Mouse (Mus musculus) midbrain, embryonic 16.5 days (tissue): ENCODE data around the gene Ehd4. TPM values are rescaled to one million over a fixed set of nuclear protein-coding genes. Genes with fewer than 3 reads are reported as not detected.

Experiments
- ATAC-seq: fragments of 200-750 bp; cut with Nextera tagmentation; 2 replicates; pipeline ENCODE4 v1.8.0; 2017; ENCODE audit warnings: moderate TSS enrichment
- H3K27ac ChIP-seq: fragments of 300-500 bp; sonication (generic); 2 replicates; pipeline ENCODE4 v1.5.1; 2014; ENCODE audit warnings: mild to moderate bottlenecking, low read length, mixed read lengths
- H3K27me3 ChIP-seq: fragments of 300-500 bp; sonication (generic); 2 replicates; pipeline ENCODE4 v1.6.1; 2014; ENCODE audit warnings: low read depth, low read length, mixed read lengths; ENCODE audit not compliant: control insufficient read depth, insufficient read depth
- H3K36me3 ChIP-seq: fragments of 300-500 bp; sonication (generic); 2 replicates; pipeline ENCODE4 v1.6.1; 2014; ENCODE audit warnings: mild to moderate bottlenecking, low read length, moderate library complexity, mixed read lengths; ENCODE audit not compliant: control insufficient read depth, insufficient read depth
- H3K4me1 ChIP-seq: fragments of 300-500 bp; sonication (generic); 2 replicates; pipeline ENCODE4 v1.6.1; 2014; ENCODE audit warnings: mild to moderate bottlenecking, low read length, mixed read lengths; ENCODE audit not compliant: control insufficient read depth, insufficient read depth
- H3K4me2 ChIP-seq: fragments of 300-500 bp; sonication (generic); 2 replicates; pipeline ENCODE4 v1.6.1; 2014; ENCODE audit warnings: mild to moderate bottlenecking, low read length, mixed read lengths
- H3K4me3 ChIP-seq: fragments of 300-500 bp; sonication (generic); 2 replicates; pipeline ENCODE4 v1.5.1; 2014; ENCODE audit warnings: low read depth, mild to moderate bottlenecking, low read length, moderate library complexity, mixed read lengths
- H3K9ac ChIP-seq: fragments of 300-500 bp; sonication (generic); 2 replicates; pipeline ENCODE4 v1.6.1; 2014; ENCODE audit warnings: low read depth, low read length, mixed read lengths
- H3K9me3 ChIP-seq: fragments of 300-500 bp; sonication (generic); replicated peaks from 2 replicates; pipeline ENCODE4 v1.6.1; 2014; ENCODE audit warnings: mild to moderate bottlenecking, low read length, mixed read lengths; ENCODE audit not compliant: control insufficient read depth, poor library complexity, severe bottlenecking
- WGBS: fragments of 180-500 bp; shearing (Covaris S2); extraction: QIAGEN DNeasy Blood & Tissue Kit; methylation state at CpG from one replicate; pipeline ENCODE4 v1.1.7; 2014; 5-methylcytosine and 5-hydroxymethylcytosine counted together
- polyA plus RNA-seq: library from polyadenylated mRNA; unstranded; fragments of >200 nt; fragmentation: Nextera tagmentation; extraction: Ambion mirVana; gene quantifications from 2 replicates; pipeline ENCODE4 v1.2.1, GENCODE M21; 2015

Ehd4 gene
- 11.5 and 12.0 TPM in 2 replicates for polyA plus RNA-seq

- peak within 1 kb of the TSS; percentile 99 for H3K4me2 ChIP-seq
- H3K36me3 ChIP-seq = no peaks in the 10 kb centered on the region
- H3K9ac ChIP-seq = peak within 1 kb of the TSS; percentile 68
- no peaks in the 10 kb centered on the region for H3K27me3 ChIP-seq
- peaks cover 8% of the 10 kb centered on the region; the same call in 1 of the 2 replicates for H3K4me1 ChIP-seq
- under 1% methylated on average over 45 of the region's 53 CpGs for WGBS
- no peaks in the 10 kb centered on the region for H3K9me3 ChIP-seq
- ATAC-seq = peak; percentile 98
- no peak within 1 kb of the TSS for H3K27ac ChIP-seq
- H3K4me3 ChIP-seq = peak within 1 kb of the TSS; percentile 79
Observed at GRCm38 (mm10) chr2:120154361-120154894, at the start of gene Ehd4. Gene Ehd4 (minus strand): TSS chr2:120154606.

- Histone ChIP-seq H3K27ac (no peak overlapping the region), H3K36me3 (no peaks in the 10 kb centered on the region), H3K4me1 (no peaks in the 10 kb centered on the region), H3K4me3 (no peak overlapping the region), H3K9me3 (no peaks in the 10 kb centered on the region), H3K27me3 (no peaks in the 10 kb centered on the region), H3K4me2 (no peak overlapping the region), H3K9ac (no peak overlapping the region)
- ATAC-seq = no peak
- 55% methylated on average over 3 of the region's 3 CpGs for WGBS
Observed at GRCm38 (mm10) chr2:120203742-120204141, 49.3 kb upstream of the Ehd4 start.

GRCm38 (mm10) chr2:120200077-120200476 is 45.7 kb upstream of the Ehd4 start:
- WGBS = 73% methylated on average over 7 of the region's 7 CpGs
- Histone ChIP-seq H3K36me3 (peaks cover 3% of the 10 kb centered on the region; the same call in 1 of the 2 replicates), H3K9ac (no peak overlapping the region), H3K27me3 (no peaks in the 10 kb centered on the region), H3K4me1 (no peaks in the 10 kb centered on the region), H3K27ac (no peak overlapping the region), H3K9me3 (0 out of 2 replicates have a peak, but pooled peaks cover 7% of the 10 kb centered on the region), H3K4me3 (no peak overlapping the region), H3K4me2 (no peak overlapping the region)
- no peak for ATAC-seq

- Histone ChIP-seq H3K4me1 (no peaks in the 10 kb centered on the region), H3K36me3 (no peaks in the 10 kb centered on the region), H3K9ac (no peak overlapping the region), H3K4me2 (no peak overlapping the region), H3K27ac (no peak overlapping the region), H3K4me3 (no peak overlapping the region), H3K9me3 (no peaks in the 10 kb centered on the region), H3K27me3 (no peaks in the 10 kb centered on the region)
- 81% methylated on average over 4 of the region's 4 CpGs for WGBS
- no peak for ATAC-seq
Observed at GRCm38 (mm10) chr2:120188174-120188573, 33.8 kb upstream of the Ehd4 start.

- Histone ChIP-seq H3K4me3 (no peak overlapping the region), H3K9ac (no peak overlapping the region), H3K9me3 (no peaks in the 10 kb centered on the region), H3K4me2 (no peak overlapping the region), H3K4me1 (no peaks in the 10 kb centered on the region), H3K27me3 (no peaks in the 10 kb centered on the region), H3K27ac (no peak overlapping the region), H3K36me3 (no peaks in the 10 kb centered on the region)
- WGBS = 84% methylated on average over 1 of the region's 1 CpGs
- no peak for ATAC-seq
Observed at GRCm38 (mm10) chr2:120187583-120187982, 33.2 kb upstream of the Ehd4 start.

- Histone ChIP-seq H3K9me3 (no peaks in the 10 kb centered on the region), H3K4me1 (no peaks in the 10 kb centered on the region), H3K9ac (no peak overlapping the region), H3K27ac (no peak overlapping the region), H3K4me2 (no peak overlapping the region), H3K4me3 (no peak overlapping the region), H3K27me3 (no peaks in the 10 kb centered on the region), H3K36me3 (no peaks in the 10 kb centered on the region)
- no peak for ATAC-seq
- WGBS = 83% methylated on average over 6 of the region's 6 CpGs
Observed at GRCm38 (mm10) chr2:120185527-120186276, 31.3 kb upstream of the Ehd4 start.

- Histone ChIP-seq H3K27me3 (no peaks in the 10 kb centered on the region; the same call in 1 of the 2 replicates), H3K4me2 (no peak overlapping the region), H3K9ac (no peak overlapping the region), H3K9me3 (no peaks in the 10 kb centered on the region), H3K27ac (no peak overlapping the region), H3K4me1 (no peaks in the 10 kb centered on the region), H3K36me3 (no peaks in the 10 kb centered on the region), H3K4me3 (no peak overlapping the region)
- no peak for ATAC-seq
Observed at GRCm38 (mm10) chr2:120178936-120179335, 24.5 kb upstream of the Ehd4 start.

- H3K27ac ChIP-seq = no peak overlapping the region
- 30% methylated on average over 10 of the region's 10 CpGs for WGBS
- no peaks in the 10 kb centered on the region for H3K36me3 ChIP-seq
- H3K4me1 ChIP-seq = no peaks in the 10 kb centered on the region
- no peak for ATAC-seq
- H3K4me2 ChIP-seq = no peak overlapping the region
- H3K27me3 ChIP-seq = no peaks in the 10 kb centered on the region; the same call in 1 of the 2 replicates
- H3K4me3 ChIP-seq = no peak overlapping the region
- H3K9me3 ChIP-seq = no peaks in the 10 kb centered on the region
- no peak overlapping the region for H3K9ac ChIP-seq
Observed at GRCm38 (mm10) chr2:120173718-120174117, 19.3 kb upstream of the Ehd4 start.

GRCm38 (mm10) chr2:120171362-120171761 is 17.0 kb upstream of the Ehd4 start:
- no peaks in the 10 kb centered on the region for H3K4me1 ChIP-seq
- H3K9ac ChIP-seq = no peak overlapping the region
- H3K4me2 ChIP-seq = no peak overlapping the region
- 91% methylated on average over 7 of the region's 7 CpGs for WGBS
- H3K36me3 ChIP-seq = no peaks in the 10 kb centered on the region
- no peaks in the 10 kb centered on the region; the same call in 1 of the 2 replicates for H3K27me3 ChIP-seq
- H3K27ac ChIP-seq = no peak overlapping the region
- no peak overlapping the region for H3K4me3 ChIP-seq
- no peaks in the 10 kb centered on the region for H3K9me3 ChIP-seq
- no peak for ATAC-seq
